Mouse (Mus musculus): ENCODE results near the gene Bst2.

DNA sequence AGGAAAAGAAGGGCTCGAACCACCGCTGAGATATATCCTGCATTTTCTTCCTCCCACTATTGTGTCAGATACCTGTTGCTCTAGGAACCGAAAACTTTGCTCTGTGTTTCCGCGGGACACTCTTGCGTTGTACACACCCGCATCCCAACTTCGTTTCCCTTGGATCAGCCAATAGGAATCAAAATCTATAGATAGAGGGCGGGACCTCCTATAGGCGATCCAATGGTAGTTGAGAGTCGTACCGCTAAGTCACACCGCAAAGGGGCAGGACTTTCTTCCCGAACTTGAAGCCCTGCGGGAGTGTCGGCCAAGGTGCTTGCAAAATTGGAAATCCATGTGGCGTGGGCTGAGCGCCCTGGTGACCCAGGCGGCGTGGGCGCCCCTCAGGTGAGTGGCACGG lies 48.8 kb downstream of the Bst2 start:
- no peak for TF ChIP-seq GATA1 (IDR thresholded peaks at IDR 0.05; ENCODE audit: borderline replicate concordance, low read length)
- no peak for TF ChIP-seq FLI1 (IDR thresholded peaks at IDR 0.05; ENCODE audit: low read length)

Data from megakaryocyte, embryonic 14.5 days (primary cell).